Mouse (Mus musculus) stomach, postnatal 0 days (tissue): ENCODE results near the gene Smim20.
A peak's percentile ranks its signal among the peaks of the same experiment; 100 is the strongest.

Experiments used
- CTCF ChIP-seq: IDR thresholded peaks from 2 replicates; pipeline ENCODE4 v1.5.1; 2016; ENCODE audit warnings: antibody characterized with exemption, low read depth, mild to moderate bottlenecking, moderate library complexity
- EP300 ChIP-seq: optimal IDR thresholded peaks from 2 replicates; pipeline ENCODE3; 2016; ENCODE audit warnings: antibody characterized with exemption

- TF ChIP-seq CTCF, result peak; percentile 97
- TF ChIP-seq EP300, result no peak
These were observed 59.1 kb downstream of the Smim20 start for GRCm38 (mm10) chr5:53326023-53326422.
